In genomic region chr4:5583989-5584677, GRCm38 (mm10) we compare ENCODE assay signal across 8 mouse cellular contexts.
DNase-seq lines count a peak whose midpoint lies in the region; ATAC-seq and TF ChIP-seq lines count a peak whose summit lies in the region.

No protein-coding gene starts in this region.

- peak; percentile 57 to 71 for DNase-seq in heart, adult 2 months
- DNase-seq in adrenal gland, postnatal 10 days, result peak; percentile 57
- DNase-seq in heart, adult 8-10 months (ENCODE audit: low spot score), result peak; percentile 61
- DNase-seq in kidney, postnatal 4 days, result peak; percentile 21 to 44
- DNase-seq in thymus, postnatal 25 days, result no peak
- no peak for DNase-seq in thymus, adult 2 months

- H3K79me2 ChIP-seq in heart, adult 2 months (replicated peaks; ENCODE audit: control insufficient read depth, insufficient read depth, low read length), result no peaks in the 10 kb centered on the region

- H3K27me3 ChIP-seq in heart, adult 2 months (ENCODE audit: control insufficient read depth, insufficient read depth, low read length), result no peaks in the 10 kb centered on the region
- no peaks in the 10 kb centered on the region for H3K27me3 ChIP-seq in heart, embryonic 12.5 days (replicated peaks)
- H3K27me3 ChIP-seq in thymus, adult 2 months (ENCODE audit: control insufficient read depth, insufficient read depth, low read length), result no peaks in the 10 kb centered on the region

- no peak overlapping the region for H3K4me2 ChIP-seq in heart, embryonic 12.5 days

- intact Hi-C loops in heart, adult 2 months (cut with DNase I), result no loop called here

- no peak for TF ChIP-seq EP300 in heart, adult 2 months (IDR thresholded peaks at IDR 0.05; ENCODE audit: insufficient read depth, low read depth, low read length)

- no peak for TF ChIP-seq POLR2A in heart, adult 2 months (IDR thresholded peaks at IDR 0.05; ENCODE audit: insufficient read depth, low read depth, low read length)
- no peak for TF ChIP-seq POLR2A in thymus, adult 2 months (IDR thresholded peaks at IDR 0.05; ENCODE audit: control insufficient read depth, extremely low read depth, insufficient read depth, low read length, poor library complexity)

- ATAC-seq in heart, embryonic 12.5 days (ENCODE audit: insufficient number of reproducible peaks, low FRiP score), result no peak
- ATAC-seq in CD4-positive, CD25-positive, alpha-beta regulatory T cell, adult 4 months, result no peak

- no peak overlapping the region for H3K9ac ChIP-seq in heart, adult 2 months (ENCODE audit: low read depth, low read length)
- no peak overlapping the region for H3K9ac ChIP-seq in heart, embryonic 12.5 days

- peaks cover 2% of the 10 kb centered on the region for H3K4me1 ChIP-seq in heart, adult 2 months (ENCODE audit: control insufficient read depth, insufficient read depth, low read length)
- H3K4me1 ChIP-seq in heart, embryonic 12.5 days (replicated peaks), result 0 out of 2 replicates have a peak, but pooled peaks cover 5% of the 10 kb centered on the region
- no peaks in the 10 kb centered on the region for H3K4me1 ChIP-seq in thymus, adult 2 months (replicated peaks; ENCODE audit: control insufficient read depth, insufficient read depth, low read length)

- WGBS in heart, adult 2 months, result 33% methylated on average over 6 of the region's 6 CpGs
- 63% methylated on average over 6 of the region's 6 CpGs for WGBS in heart, embryonic 12.5 days
- 66% methylated on average over 6 of the region's 6 CpGs for WGBS in thymus, adult 2 months

- H3K27ac ChIP-seq in heart, adult 2 months, result no peak overlapping the region
- no peak overlapping the region for H3K27ac ChIP-seq in heart, embryonic 12.5 days (ENCODE audit: poor library complexity, severe bottlenecking)
- no peak overlapping the region for H3K27ac ChIP-seq in thymus, adult 2 months (ENCODE audit: control insufficient read depth, insufficient read depth, low read length)

- no peak for TF ChIP-seq CTCF in heart, adult 2 months (IDR thresholded peaks at IDR 0.05)
- TF ChIP-seq CTCF in thymus, adult 2 months (IDR thresholded peaks at IDR 0.05; ENCODE audit: borderline replicate concordance, control insufficient read depth, extremely low read depth, insufficient read depth, low read length, poor library complexity), result no peak

- H3K4me3 ChIP-seq in heart, adult 2 months, result no peak overlapping the region
- H3K4me3 ChIP-seq in heart, embryonic 12.5 days, result no peak overlapping the region
- H3K4me3 ChIP-seq in thymus, adult 2 months (ENCODE audit: control insufficient read depth, insufficient read depth, low read length), result no peak overlapping the region

- H3K36me3 ChIP-seq in heart, adult 2 months (ENCODE audit: control insufficient read depth, insufficient read depth, low read length), result no peaks in the 10 kb centered on the region
- no peaks in the 10 kb centered on the region for H3K36me3 ChIP-seq in heart, embryonic 12.5 days
- no peaks in the 10 kb centered on the region for H3K36me3 ChIP-seq in thymus, adult 2 months (ENCODE audit: control insufficient read depth, insufficient read depth, low read length)

- no peaks in the 10 kb centered on the region for H3K9me3 ChIP-seq in heart, embryonic 12.5 days (replicated peaks)

Comparison
In these comparisons a context has a peak if more than half of its experiments do, and no peak if none do; other contexts are left out.
1. DNase-seq: peak in heart, adult 2 months (2 of 2), adrenal gland, postnatal 10 days (single experiment), heart, adult 8-10 months (single experiment) and kidney, postnatal 4 days (2 of 2); none in thymus, postnatal 25 days (single experiment) and thymus, adult 2 months (single experiment).